In the genomic region with DNA sequence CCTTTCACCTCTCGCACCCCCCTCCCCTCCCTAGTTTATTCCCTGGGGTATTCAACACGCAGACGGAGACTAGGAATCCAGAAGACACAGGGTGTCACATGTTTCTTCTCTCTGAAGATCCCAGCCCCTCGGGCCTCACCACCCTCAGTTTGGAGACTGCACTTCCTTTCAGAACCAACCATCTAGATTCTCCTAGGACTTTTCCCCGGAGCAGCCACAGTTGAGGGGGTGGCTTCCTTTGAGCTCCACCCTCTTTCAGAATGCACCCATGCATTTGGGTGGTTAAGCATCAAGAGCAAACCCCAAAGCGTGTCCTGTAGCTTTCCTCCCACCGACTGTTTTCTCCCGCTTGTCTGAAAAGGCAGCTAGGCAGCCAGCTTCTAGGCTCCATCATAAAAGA, we compare ENCODE assay signal across 10 mouse cellular contexts. TPM values are rescaled to one million over a fixed set of nuclear protein-coding genes. Genes with fewer than 3 reads are reported as not detected.
DNase-seq lines count a peak whose midpoint lies in the region; ATAC-seq lines count a peak whose summit lies in the region.
"Had no signal": no experiment of that assay in that cellular context is flagged by ENCODE, and none has a peak within 500 bp of the region (broad histone marks: within the 10 kb centered on the region; RNA-seq: fewer than 3 reads in every experiment).

No protein-coding gene starts in this region.

- 5% methylated on average over 8 of the region's 8 CpGs for WGBS in heart, embryonic 16.5 days
- 3% methylated on average over 8 of the region's 8 CpGs for WGBS in hindbrain, embryonic 11.5 days
- 9% methylated on average over 8 of the region's 8 CpGs for WGBS in midbrain, embryonic 15.5 days

- peaks cover 72% of the 10 kb centered on the region for H3K27me3 ChIP-seq in heart, embryonic 16.5 days (ENCODE audit: control insufficient read depth, insufficient read depth, low read length)
- peaks cover 62% of the 10 kb centered on the region for H3K27me3 ChIP-seq in hindbrain, embryonic 11.5 days (ENCODE audit: control insufficient read depth, insufficient read depth, low read length)
- H3K27me3 ChIP-seq in midbrain, embryonic 15.5 days (replicated peaks): peaks cover 40% of the 10 kb centered on the region

- H3K9ac ChIP-seq in heart, embryonic 16.5 days (ENCODE audit: low read length): no peak overlapping the region
- no peak overlapping the region for H3K9ac ChIP-seq in hindbrain, embryonic 11.5 days (ENCODE audit: low read depth, low read length)
- H3K9ac ChIP-seq in midbrain, embryonic 15.5 days: peak overlapping the region; percentile 96
- H3K9ac ChIP-seq: liver, embryonic 13.5 days had no signal

- 0 out of 2 replicates have a peak overlapping the region, but pooled peaks have one; percentile 12 for H3K4me2 ChIP-seq in heart, embryonic 16.5 days (ENCODE audit: low read depth, low read length)
- no peak overlapping the region for H3K4me2 ChIP-seq in hindbrain, embryonic 11.5 days (replicated peaks; ENCODE audit: low read depth, low read length)
- H3K4me2 ChIP-seq in midbrain, embryonic 15.5 days: peak overlapping the region; percentile 89

- DNase-seq in heart, postnatal 25 days (ENCODE audit: low spot score): no peak
- peak; percentile 48 for DNase-seq in NIH3T3 (ENCODE audit: low read depth)
- DNase-seq in hindbrain, embryonic 11.5 days (ENCODE audit: low spot score): peak; percentile 19
- no peak for DNase-seq in ovary, postnatal 14 days (ENCODE audit: low spot score)
- no peak for DNase-seq in lung, postnatal 14 days
- DNase-seq in MN1 (ENCODE audit: low spot score): no peak
- DNase-seq: liver, embryonic 13.5 days; spleen, adult 18-20 months had no signal

- no peak overlapping the region for H3K27ac ChIP-seq in heart, embryonic 16.5 days (ENCODE audit: low read length)
- H3K27ac ChIP-seq in hindbrain, embryonic 11.5 days (ENCODE audit: low read depth, low read length): no peak overlapping the region
- 0 out of 2 replicates have a peak overlapping the region, but pooled peaks have one; percentile 90 for H3K27ac ChIP-seq in midbrain, embryonic 15.5 days
- H3K27ac ChIP-seq: liver, embryonic 13.5 days had no signal

- no peak for ATAC-seq in heart, embryonic 16.5 days (replicated peaks; ENCODE audit: extremely low read depth, insufficient read depth, low FRiP score)
- no peak for ATAC-seq in hindbrain, embryonic 11.5 days (ENCODE audit: low FRiP score)
- no peak for ATAC-seq in midbrain, embryonic 15.5 days (replicated peaks)

- no peaks in the 10 kb centered on the region for H3K36me3 ChIP-seq in heart, embryonic 16.5 days (ENCODE audit: control insufficient read depth, insufficient read depth)
- no peaks in the 10 kb centered on the region for H3K36me3 ChIP-seq in hindbrain, embryonic 11.5 days (ENCODE audit: control insufficient read depth, insufficient read depth, low read length)
- H3K36me3 ChIP-seq in midbrain, embryonic 15.5 days (replicated peaks): peaks cover 8% of the 10 kb centered on the region; the same call in 1 of the 2 replicates
- H3K36me3 ChIP-seq: liver, embryonic 13.5 days had no signal

- no peak overlapping the region; the same call in 1 of the 2 replicates for H3K4me3 ChIP-seq in heart, embryonic 16.5 days (ENCODE audit: low read length)
- H3K4me3 ChIP-seq in hindbrain, embryonic 11.5 days (ENCODE audit: low read depth, low read length): no peak overlapping the region
- peak overlapping the region; percentile 88 for H3K4me3 ChIP-seq in midbrain, embryonic 15.5 days

- peaks cover 12% of the 10 kb centered on the region for H3K4me1 ChIP-seq in heart, embryonic 16.5 days (ENCODE audit: control insufficient read depth, insufficient read depth, low read length)
- H3K4me1 ChIP-seq in hindbrain, embryonic 11.5 days (replicated peaks; ENCODE audit: control insufficient read depth, insufficient read depth, low read length): peaks cover 2% of the 10 kb centered on the region
- peaks cover 42% of the 10 kb centered on the region for H3K4me1 ChIP-seq in midbrain, embryonic 15.5 days

- H3K9me3 ChIP-seq in heart, embryonic 16.5 days (replicated peaks; ENCODE audit: control insufficient read depth, low read length): no peaks in the 10 kb centered on the region
- no peaks in the 10 kb centered on the region for H3K9me3 ChIP-seq in hindbrain, embryonic 11.5 days (ENCODE audit: control insufficient read depth, low read length)
- no peaks in the 10 kb centered on the region for H3K9me3 ChIP-seq in midbrain, embryonic 15.5 days
- H3K9me3 ChIP-seq: liver, embryonic 13.5 days had no signal

- intact Hi-C loops in heart, postnatal 25 days (cut with DNase I): no loop called here

RNA-seq across cellular contexts. Expression of a gene that starts 1.6 kb away (rescaled TPM):
- 0.54 and 0.70 TPM in 2 replicates for polyA plus RNA-seq in heart, embryonic 16.5 days (2015; fragmentation: Nextera tagmentation; extraction: Ambion mirVana)
- 1 to 10 TPM in 1 of 2 experiments, under 1 TPM in 1; 0.49 to 1.1 TPM for total RNA-seq in heart, postnatal 25 days (2021)
- polyA plus RNA-seq in hindbrain, embryonic 11.5 days (2014; fragmentation: Nextera tagmentation; extraction: Ambion mirVana): 1.6 and 1.9 TPM in 2 replicates
- 70.8 and 75.8 TPM in 2 replicates for polyA plus RNA-seq in midbrain, embryonic 15.5 days (2015; fragmentation: Nextera tagmentation; extraction: Ambion mirVana)

RNA-seq across cellular contexts. Expression of a gene that starts 10.9 kb away (rescaled TPM):
- polyA plus RNA-seq in heart, embryonic 16.5 days (2015; fragmentation: Nextera tagmentation; extraction: Ambion mirVana): 8.7 and 9.6 TPM in 2 replicates
- total RNA-seq in heart, postnatal 25 days (2021): 10 to 100 TPM; 19.2 to 22.0 TPM
- polyA plus RNA-seq in hindbrain, embryonic 11.5 days (2014; fragmentation: Nextera tagmentation; extraction: Ambion mirVana): 8.7 and 16.5 TPM in 2 replicates
- 19.1 and 19.9 TPM in 2 replicates for polyA plus RNA-seq in midbrain, embryonic 15.5 days (2015; fragmentation: Nextera tagmentation; extraction: Ambion mirVana)

RNA-seq across cellular contexts. Expression of a gene that starts 32.7 kb away (rescaled TPM):
- polyA plus RNA-seq in heart, embryonic 16.5 days (2015; fragmentation: Nextera tagmentation; extraction: Ambion mirVana): 141 and 145 TPM in 2 replicates
- total RNA-seq in heart, postnatal 25 days (2021): 10 to 100 TPM; 85.8 to 88.6 TPM
- 94.3 and 99.7 TPM in 2 replicates for polyA plus RNA-seq in hindbrain, embryonic 11.5 days (2014; fragmentation: Nextera tagmentation; extraction: Ambion mirVana)
- 94.5 and 95.5 TPM in 2 replicates for polyA plus RNA-seq in midbrain, embryonic 15.5 days (2015; fragmentation: Nextera tagmentation; extraction: Ambion mirVana)

RNA-seq across cellular contexts. Expression of a gene that starts 41.5 kb away (rescaled TPM):
- polyA plus RNA-seq in heart, embryonic 16.5 days (2015; fragmentation: Nextera tagmentation; extraction: Ambion mirVana): 77.5 and 89.0 TPM in 2 replicates
- total RNA-seq in heart, postnatal 25 days (2021): 10 to 100 TPM; 35.0 to 35.6 TPM
- 120 and 133 TPM in 2 replicates for polyA plus RNA-seq in hindbrain, embryonic 11.5 days (2014; fragmentation: Nextera tagmentation; extraction: Ambion mirVana)
- 165 and 178 TPM in 2 replicates for polyA plus RNA-seq in midbrain, embryonic 15.5 days (2015; fragmentation: Nextera tagmentation; extraction: Ambion mirVana)

RNA-seq across cellular contexts. Expression of a gene that starts 51.4 kb away (rescaled TPM):
- 8.0 TPM in 2 replicates for polyA plus RNA-seq in heart, embryonic 16.5 days (2015; fragmentation: Nextera tagmentation; extraction: Ambion mirVana)
- 1 to 10 TPM; 2.5 to 4.1 TPM for total RNA-seq in heart, postnatal 25 days (2021)
- polyA plus RNA-seq in hindbrain, embryonic 11.5 days (2014; fragmentation: Nextera tagmentation; extraction: Ambion mirVana): 10.7 and 12.2 TPM in 2 replicates
- polyA plus RNA-seq in midbrain, embryonic 15.5 days (2015; fragmentation: Nextera tagmentation; extraction: Ambion mirVana): 18.4 and 19.6 TPM in 2 replicates

Comparison
In these comparisons a context has a peak if more than half of its experiments do, and no peak if none do; other contexts are left out.
1. DNase-seq: peak in NIH3T3 (single experiment) and hindbrain, embryonic 11.5 days (single experiment); none in heart, postnatal 25 days (single experiment), ovary, postnatal 14 days (single experiment), lung, postnatal 14 days (single experiment) and MN1 (single experiment).
2. RNA of a gene that starts 1.6 kb away (polyA plus RNA-seq): 70.8 to 75.8 TPM in midbrain, embryonic 15.5 days; 1.6 to 1.9 TPM in hindbrain, embryonic 11.5 days and 0.54 to 0.70 TPM in heart, embryonic 16.5 days; every median in the first group is over 10 times any median in the second.